Mouse (Mus musculus) CD8-positive naive resting alpha-beta T cell, adult 2 months (primary cell): ENCODE measurements around the gene Degs1.
"Not testable (repeated sequence)": the region's sequence is repeated elsewhere in the genome, so short reads cannot be mapped to it uniquely, and the experiment has no call there.

Experiments used
- DNase-seq, 2 experiments: peaks; one replicate each; pipeline ENCODE4 v3.0.0; 2022; ENCODE audit warnings: low read depth in 2 of 2, low spot score in 2 of 2

Gene Degs1

DNA sequence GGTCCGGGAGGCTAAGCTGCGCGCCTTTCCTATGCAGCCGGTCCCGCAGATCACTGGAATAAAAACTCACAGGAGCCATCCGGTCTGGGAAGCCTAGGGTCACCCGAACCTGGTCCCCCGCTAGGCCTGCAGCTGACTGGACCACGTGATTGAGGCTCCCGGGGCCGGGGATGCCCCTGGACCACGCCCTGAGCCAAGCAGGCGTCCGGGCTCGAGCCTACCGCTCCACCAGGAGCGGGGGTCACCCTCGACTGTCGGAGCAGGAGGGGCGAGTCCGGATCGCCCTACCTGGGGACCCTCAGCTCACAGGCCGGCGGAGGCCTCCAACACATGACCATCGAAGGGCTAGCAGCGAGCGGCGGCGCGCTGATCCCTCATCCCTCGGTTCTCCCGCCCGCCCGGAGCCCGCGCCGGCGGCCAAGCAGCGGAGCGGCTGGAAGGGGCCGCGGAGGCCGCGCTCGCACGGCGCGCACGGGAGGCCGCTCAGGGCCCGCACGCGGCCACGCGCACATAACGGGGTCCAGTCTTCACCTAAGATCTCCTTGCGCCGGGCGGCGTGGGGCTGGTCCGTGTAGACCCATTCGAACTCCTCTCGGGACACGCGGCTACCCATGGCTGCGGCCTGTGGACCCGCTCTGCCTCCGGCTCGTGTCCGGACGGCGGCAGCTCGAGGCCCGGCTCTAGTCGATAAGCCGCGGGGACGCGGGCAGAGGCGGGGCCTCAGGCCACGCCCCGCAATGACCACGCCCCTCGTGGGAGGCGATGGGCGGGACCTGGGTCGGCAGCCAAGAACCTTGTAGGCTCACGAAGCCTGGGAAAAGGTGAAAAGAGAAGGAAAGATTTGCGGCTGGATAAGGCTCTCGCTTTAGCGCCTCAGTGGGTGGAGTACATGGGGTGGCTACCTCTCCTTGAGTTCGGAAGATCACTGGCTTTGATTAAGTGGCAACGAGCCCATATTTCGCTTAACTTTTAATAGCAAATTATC is at the start of gene Degs1:
Gene Degs1 (minus strand): TSS at position 714 of the 985 bp plus-strand sequence.
- peak; percentile 86 to 95 for DNase-seq

DNA sequence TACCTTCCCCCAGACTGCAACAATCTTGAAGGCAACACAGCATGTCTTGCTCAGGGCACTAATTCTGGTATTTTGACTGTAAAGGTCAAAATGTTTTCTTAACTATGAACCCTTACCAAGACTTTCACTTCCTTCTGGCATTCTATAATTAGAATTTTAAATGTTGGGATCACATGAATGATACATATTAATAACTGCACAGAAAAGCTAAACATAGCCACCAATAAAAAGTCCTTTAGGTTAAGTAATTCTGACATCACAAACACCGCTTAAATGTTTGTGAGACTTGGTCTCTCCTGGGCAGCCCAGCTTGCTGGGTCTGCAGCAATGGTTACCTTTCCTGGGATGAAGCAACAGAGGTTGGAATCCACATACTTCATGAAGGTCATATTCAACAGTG is 43.3 kb upstream of the Degs1 start:
- no peak for DNase-seq

DNA sequence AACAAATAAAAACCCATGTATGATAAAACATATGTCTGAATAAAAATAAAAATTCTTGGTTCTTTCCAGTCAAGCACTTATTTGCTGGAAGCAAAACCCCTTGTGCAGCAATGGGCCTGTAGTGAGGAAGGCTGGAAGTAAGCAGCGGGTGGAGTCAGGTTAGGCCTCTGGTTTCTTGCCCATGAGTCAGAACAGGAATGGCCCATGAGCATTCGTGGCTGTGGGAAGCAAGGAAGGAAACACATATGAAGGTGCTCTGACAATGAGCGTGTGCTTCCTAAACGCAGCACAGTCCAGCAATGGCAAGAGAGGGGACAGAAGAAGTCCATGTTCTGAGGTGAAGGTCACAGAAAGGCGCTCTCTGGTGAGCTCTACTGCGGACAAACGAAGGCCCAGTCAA is 41.9 kb upstream of the Degs1 start:
- no peak for DNase-seq

DNA sequence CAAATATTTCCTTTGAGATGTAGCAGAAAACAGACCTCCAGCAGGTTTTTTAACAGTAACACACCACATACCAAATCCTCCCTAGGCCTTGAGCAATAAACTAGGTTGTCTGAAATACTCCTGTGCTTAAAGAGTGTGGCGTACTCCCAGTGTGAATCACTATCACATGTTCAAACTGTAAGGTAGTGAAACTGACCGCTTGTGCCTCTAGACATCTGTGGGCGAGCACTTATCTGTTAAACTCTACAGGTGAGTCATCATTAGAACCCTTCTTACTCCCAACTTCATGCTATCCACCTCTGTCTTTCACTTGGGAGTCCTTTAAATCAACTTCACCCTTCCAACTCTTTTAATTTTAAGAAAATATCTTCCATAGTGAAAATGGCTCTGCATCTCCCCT is 40.5 kb upstream of the Degs1 start:
- no peak for DNase-seq

DNA sequence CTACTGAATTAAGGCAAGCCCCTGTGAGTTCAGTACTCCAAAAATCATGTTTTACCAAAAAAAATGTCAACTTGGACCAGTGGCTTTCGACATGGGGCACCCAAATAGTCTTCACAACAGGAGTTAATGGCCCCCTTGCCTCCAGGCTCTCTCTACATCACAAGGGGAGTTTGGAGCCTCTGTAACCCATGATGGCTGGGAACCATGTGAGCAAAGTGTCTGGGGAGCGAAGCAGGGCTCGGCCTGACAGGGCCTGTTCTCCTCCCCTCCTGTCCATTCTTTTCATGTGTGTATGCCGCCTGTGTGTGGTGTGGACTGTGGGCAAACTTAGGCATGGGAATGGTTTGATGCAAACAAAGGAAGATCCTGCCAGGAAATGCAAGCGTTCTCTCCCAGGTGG is 31.6 kb upstream of the Degs1 start:
- no peak for DNase-seq

DNA sequence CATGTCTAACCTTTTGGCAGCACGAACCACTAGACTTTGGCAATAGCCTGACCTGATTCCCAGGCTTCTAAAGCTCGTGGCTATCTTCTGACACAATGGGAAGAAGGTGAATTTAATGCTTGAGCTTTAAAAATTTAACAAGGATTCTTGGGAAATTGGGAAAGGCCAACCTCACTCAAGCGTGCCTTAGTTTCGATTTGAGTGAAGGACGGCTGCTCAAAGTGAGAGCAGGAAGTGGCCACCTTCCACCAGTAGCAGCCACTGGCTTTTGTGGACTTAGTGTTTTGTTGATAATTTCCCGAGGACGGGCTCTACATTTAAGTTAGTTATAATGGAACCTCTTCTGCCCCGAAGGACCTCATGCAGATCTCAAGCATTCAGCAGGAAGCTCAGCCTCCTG is 30.6 kb upstream of the Degs1 start:
- no peak for DNase-seq

DNA sequence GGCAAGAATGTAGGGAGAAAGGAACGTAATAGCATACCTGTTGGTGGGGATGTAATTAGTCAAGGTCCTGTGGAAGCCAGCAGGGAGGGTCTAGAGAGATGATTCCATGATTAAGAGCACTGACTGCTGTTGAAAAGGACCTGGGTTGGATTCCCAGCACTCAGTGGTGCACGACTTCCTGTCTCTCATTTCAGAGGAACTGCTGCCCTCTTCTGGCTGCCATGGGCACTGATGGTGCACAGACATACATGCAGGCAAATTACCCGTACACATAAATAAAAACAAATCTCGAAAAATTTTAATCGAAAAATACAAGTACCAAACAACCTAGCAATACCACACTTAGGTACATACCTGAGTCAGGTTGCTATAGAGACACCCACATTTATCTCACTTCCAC is 28.8 kb upstream of the Degs1 start:
- peak in 1 of 2 experiments; percentile 6 for DNase-seq

DNA sequence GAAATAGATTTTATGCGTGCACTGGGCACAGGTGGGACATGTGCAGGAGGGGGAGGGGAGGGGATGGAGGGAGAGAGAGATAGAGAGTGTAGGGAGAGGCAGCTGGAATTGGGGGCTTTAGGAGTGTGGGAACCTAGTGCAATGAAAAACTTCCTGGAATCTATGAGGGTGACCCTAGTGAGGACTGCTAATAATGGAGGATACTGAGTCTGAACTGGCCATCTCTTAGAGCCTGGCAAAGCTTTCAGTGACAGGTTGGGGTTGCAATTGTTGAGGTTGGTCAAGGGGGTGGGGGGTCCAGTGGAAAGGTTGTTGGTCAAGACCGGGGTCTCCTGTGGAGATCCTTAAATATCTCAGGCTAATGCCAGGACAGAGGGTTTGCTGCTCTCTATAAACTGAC is 27.7 kb upstream of the Degs1 start:
- no peak for DNase-seq

DNA sequence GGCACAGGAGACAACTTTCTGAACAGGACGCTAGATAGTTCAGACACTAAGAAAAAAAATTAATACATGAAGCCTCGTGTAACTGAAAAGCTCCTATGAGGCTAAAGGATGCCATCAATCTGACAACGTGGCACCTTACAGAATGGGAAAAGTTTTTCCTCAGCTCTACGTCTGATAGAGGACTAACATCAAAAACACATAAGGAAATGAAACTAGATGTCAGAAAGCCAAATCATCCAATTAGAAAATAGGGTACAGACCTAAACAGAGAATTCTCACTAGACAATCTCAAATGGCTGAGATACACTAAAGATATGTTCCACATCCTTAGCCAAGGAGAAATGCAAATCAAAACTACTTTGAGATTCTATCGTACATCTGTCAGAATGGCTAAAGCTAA is 26.8 kb upstream of the Degs1 start:
- DNase-seq: no peak

DNA sequence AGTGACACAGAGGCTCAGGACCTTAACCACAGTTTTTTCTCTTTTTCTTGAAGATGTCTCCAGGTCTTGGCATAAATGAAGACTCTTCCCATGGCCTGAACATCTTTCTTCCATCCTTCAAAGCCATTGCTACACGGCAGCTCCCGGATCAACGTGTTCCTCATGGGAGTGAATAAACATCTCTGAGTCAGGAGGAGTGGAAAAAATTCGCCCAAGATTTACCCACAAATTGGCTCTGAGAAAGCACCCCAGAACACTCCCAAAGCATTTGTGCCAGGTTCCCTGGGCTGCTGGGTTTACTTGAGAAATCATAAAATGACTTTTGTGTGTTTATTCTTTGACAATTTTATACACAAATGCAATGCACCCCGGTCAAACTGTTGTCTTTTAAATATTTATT is 20.3 kb upstream of the Degs1 start:
- no peak for DNase-seq

DNA sequence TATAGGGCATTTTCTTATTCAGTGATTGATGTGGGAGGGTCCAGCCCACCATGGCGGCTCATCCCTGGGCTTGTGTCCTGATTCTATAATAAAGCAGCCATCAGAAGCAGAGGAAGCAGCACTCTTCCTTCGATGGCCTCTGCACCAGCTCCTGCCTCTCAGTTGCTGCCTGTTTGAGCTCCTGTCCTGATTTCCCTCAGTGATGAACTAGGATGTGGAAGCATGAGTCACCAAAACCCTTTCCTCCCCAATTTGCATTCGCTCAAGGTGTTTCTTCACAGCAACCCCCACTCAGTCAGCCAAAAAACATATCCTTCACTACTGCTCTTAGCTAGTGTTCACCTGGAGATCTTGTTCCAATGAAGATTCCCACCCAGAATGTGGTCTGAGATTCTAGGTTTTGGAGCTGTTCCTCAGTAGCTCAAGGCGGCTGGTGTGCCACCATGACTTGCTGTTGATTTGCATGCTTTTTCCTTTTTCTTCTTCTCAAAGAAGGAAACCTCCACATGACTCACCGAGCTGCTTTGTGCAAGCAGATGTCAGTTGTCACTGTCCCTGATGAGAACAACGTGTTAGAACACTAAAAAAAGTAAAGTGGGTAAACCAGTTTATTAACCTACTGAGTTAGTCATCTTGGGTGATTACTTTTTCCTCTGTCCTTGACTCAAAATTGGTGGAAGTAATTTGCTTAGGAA is 19.7 kb upstream of the Degs1 start:
- DNase-seq: no peak

DNA sequence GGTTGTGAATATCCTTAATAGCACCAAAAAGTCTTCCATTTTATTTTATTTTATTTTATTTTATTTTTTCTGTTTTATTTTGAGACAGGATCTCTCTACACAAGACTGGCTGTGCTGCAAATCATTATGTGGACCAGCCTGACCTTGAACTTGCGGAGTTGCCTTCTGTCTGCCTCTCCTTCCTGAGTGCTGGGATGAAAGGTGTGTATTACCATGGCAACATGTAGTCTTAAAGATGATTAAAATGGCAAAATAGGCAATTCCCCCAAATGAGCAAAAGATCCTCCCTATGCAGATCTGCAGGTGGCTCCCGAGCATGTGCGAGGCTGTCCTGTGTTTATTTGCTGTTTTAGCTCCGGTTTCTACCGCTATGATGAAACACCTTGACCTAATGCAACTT is 15.2 kb upstream of the Degs1 start:
- no peak for DNase-seq

DNA sequence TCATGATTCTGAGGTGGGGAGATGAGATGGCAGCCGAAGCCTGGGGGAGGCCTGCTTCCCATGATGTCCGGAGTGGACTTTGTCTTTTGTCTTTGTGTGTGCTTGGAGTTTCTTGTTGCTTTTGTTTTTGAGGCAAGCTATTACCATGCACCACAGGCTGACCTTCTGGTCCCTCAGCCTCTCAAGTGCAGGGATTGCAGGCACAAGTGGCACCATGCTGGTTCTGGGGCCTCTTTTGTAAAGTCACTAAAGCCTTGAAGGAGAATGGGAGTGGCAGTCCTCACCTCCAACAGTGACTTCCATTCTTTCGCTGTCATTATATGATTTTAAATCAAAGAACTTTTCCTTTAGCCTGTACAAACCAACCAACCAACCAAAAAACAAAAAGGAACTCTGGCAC is 14.6 kb upstream of the Degs1 start:
- no peak for DNase-seq

DNA sequence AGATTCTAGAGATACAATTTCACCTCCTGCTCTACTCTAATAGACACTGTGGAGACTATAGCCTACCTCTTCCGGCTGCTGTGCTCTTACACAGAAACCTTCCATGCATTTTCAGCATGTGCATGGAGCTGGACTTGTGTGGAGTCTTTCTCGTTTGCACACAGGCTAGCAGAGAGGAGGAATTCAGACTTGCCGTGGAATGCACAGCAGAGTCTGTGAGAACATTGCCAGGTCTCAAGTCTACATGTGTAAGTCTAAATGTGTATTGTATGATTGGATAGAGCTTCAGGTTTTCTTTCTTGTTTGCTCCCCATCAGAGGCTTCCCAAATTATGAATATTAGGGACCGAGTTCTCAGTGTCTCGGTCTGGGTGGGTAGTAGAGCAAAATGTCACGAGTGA is 14.2 kb upstream of the Degs1 start:
- no peak for DNase-seq

DNA sequence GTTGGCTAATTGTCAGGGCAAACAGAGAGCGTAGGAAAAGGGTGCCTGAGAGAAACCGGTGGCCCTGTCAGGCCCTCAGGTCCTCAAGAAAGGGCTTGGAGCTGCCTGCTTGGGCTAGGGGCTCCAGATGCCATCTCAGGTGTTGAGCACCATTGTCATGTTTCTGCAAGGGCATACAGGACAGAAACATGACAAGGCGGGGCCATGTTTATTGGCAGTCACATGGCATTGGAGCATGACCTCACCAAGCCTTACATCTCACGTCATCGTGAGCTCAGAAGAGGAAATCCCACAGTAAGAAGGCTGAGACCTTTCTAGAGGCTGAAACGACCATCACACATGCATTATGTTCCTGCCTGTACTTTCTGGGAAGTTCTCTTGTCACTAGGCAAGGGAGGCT is 13.5 kb upstream of the Degs1 start:
- no peak for DNase-seq

DNA sequence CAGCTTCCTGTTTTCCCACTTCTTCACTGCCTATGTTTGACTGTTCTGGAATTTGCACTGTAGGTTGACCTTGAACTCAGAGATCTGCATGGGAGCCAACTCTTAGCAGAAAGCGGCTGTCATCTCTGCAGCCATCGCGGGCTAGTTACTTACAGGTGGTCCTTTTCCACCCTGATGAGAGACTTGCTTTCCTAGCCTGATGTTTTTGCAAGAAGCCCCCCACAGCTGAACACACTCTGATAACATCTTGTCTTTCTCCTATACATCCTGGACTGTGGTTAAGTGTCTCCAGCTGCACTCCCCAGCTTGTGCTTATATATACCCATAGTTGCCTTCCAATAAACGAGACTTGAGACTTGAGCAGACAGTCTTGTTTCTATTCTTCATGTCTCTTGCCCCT is 9.7 kb upstream of the Degs1 start:
- no peak for DNase-seq

DNA sequence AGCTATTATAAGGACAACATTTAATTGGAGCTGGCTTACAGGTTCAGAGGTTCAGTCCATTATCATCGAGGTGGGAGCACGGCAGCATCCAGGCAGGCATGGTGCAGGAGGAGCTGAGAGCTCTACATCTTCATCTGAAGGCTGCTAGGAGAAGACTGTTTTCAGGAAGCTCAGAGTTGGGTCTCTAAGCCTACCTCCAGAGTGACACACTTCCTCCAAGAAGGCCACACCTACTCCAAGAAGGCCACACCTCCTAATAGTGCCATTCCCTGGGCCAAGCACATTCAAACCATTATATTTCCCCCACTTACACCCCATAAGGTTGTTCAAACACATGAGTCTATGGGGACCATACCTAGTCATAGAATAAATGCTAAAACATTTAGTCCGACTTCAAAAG is 8.1 kb upstream of the Degs1 start:
- DNase-seq: not testable (repeated sequence)

DNA sequence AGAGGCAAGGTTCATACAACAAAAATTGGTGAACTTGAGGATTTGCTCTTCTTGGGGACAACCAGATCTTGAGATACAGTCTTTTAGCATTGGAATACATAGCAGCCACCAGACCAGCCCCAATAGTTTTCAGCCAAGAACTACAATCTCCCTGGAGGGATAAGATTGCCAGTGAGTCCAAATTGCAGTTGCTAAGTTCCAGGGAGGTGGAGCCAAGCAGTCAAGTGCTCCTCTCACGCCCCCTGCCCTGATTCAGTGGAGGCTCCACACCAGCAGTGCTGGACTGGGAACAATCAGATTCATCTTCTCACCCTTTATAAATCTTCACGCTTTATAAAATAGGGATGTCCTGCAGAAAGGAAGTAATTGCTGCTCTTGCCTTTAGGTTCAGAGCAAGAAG is 7.2 kb upstream of the Degs1 start:
- DNase-seq: no peak

DNA sequence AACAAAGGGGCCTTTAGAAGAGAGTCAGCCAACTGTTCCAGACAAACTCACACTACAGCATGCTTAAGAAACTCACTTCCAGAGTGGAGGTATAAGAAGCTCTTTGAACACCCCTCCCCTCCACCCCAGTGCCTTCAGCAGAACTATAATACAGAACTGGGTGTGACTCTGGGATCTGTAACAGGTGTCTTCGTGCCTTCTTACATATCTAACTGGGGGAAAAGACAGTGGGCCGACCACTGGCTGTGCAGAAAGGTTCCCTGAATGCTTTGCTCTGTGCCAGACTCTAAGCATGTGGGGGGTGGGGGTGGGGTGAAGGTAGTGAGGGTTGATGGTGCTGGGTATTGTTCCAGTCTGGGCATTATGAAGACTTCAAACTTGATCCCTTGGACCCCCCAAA is 6.0 kb upstream of the Degs1 start:
- DNase-seq: no peak

DNA sequence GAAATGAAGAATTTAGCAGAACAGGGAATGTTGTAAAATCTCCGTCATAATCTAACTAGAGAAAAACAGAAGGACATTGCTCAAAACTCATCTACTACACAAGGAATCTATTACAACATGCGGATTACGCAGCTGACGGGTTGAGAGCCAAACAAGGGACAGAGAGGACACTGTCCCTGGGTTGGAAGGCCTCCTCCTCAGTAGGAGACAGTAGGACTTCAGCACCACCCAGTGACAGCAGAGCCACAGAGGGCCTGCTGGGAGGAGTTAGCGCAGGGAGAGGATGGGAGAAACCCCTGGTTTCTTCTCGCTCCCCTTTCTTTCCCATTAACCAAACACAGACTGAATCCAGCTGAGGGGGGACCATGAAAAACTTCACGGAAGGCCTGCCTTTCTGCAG is 5.2 kb upstream of the Degs1 start:
- DNase-seq: no peak

DNA sequence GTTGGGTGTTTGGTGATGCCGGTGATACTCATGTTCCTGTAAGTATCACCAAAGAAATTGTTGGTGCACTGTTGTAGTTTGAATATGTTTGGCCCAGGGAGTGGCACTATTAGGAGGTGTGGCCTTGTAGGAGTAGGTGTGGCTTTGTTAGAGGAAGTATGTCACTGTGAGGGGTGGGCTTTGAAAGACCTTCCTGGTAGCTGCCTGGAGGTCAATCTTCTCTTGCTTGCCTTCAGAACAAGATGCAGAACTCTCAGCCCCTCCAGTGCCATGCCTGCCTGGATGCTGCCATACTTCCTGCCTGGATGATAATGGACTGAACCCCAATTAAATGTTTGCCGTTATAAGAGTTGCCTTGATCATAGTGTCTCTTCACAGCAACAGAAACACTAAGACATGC is 2.2 kb upstream of the Degs1 start:
- DNase-seq: no peak

DNA sequence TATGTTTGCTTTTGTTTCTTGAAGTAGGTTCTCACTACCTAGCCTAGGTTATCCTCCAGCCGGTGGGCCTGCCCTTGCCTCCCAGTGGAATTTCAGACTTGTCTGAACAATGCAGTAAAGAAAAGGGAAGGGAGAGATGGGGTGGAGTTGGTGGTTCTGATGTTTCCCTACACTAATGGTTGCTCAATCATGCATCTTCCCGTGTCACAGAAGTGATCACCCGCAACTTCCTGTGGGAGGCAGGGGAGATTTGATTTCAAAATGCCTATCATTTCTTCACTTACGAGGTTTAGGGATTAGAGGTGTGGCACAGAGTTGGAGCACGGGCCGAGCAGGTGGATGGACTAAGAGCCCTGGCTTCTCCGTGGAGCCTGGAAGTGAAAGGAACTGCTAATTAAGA is 627 bp upstream of the Degs1 start:
- no peak for DNase-seq
